Mouse (Mus musculus) urinary bladder, adult 2 months (tissue): ENCODE results near the gene Sptbn2. TPM values are rescaled to one million over a fixed set of nuclear protein-coding genes. Genes with fewer than 3 reads are reported as not detected.

Experiments
- DNase-seq: peaks from one replicate; pipeline ENCODE4 v3.0.0; 2022; ENCODE audit warnings: low spot score
- polyA plus RNA-seq: library from polyadenylated mRNA; depleted of rRNA; stranded (reverse); fragments of >200 nt; gene quantifications from 2 replicates; pipeline ENCODE4 v1.2.3, GENCODE M21; 2012; rRNA removed

Gene Sptbn2
- polyA plus RNA-seq, 1 experiment = 1.4 TPM

GRCm38 (mm10) chr19:4782891-4783290, 71.9 kb downstream of the Sptbn2 start:
- no peak for DNase-seq

- no peak for DNase-seq
Observed at GRCm38 (mm10) chr19:4785206-4785605, 74.2 kb downstream of the Sptbn2 start.

GRCm38 (mm10) chr19:4786313-4786712, 75.3 kb downstream of the Sptbn2 start:
- no peak for DNase-seq

GRCm38 (mm10) chr19:4793281-4793830, 82.4 kb downstream of the Sptbn2 start:
- DNase-seq = no peak

GRCm38 (mm10) chr19:4793831-4794422, 83.0 kb downstream of the Sptbn2 start, which contains the start of gene Rbm4:
Rbm4 (minus strand) TSS chr19:4793901.
- peak; percentile 76 for DNase-seq

- DNase-seq = no peak
Observed at GRCm38 (mm10) chr19:4795929-4796328, 85.0 kb downstream of the Sptbn2 start.

GRCm38 (mm10) chr19:4797846-4798245, 86.9 kb downstream of the Sptbn2 start:
- no peak for DNase-seq

GRCm38 (mm10) chr19:4799083-4799482, 88.1 kb downstream of the Sptbn2 start:
- DNase-seq = no peak

Other genes with a start within 250 kb of the Sptbn2 start
- 0.27 and 0.70 TPM in 2 replicates for gene Syt12, start 233.7 kb upstream of the Sptbn2 start, polyA plus RNA-seq
- gene 2010003K11Rik, start 212.6 kb upstream of the Sptbn2 start, polyA plus RNA-seq = 0.25 and 0.66 TPM in 2 replicates
- 22.0 and 22.3 TPM in 2 replicates for gene Pcx, start 200.7 kb upstream of the Sptbn2 start, polyA plus RNA-seq
- gene Lrfn4, start 95.5 kb upstream of the Sptbn2 start, polyA plus RNA-seq = 6.7 and 8.2 TPM in 2 replicates
- 40.1 and 50.6 TPM in 2 replicates for gene Rce1, start 85.5 kb upstream of the Sptbn2 start, polyA plus RNA-seq
- gene Gm960, start 12.5 kb upstream of the Sptbn2 start, polyA plus RNA-seq = 0.69 and 1.2 TPM in 2 replicates
- 10.5 and 11.1 TPM in 2 replicates for gene Rbm4b, start 45.3 kb downstream of the Sptbn2 start, polyA plus RNA-seq
- 36.9 and 43.3 TPM in 2 replicates for gene Rbm4, start 82.7 kb downstream of the Sptbn2 start, polyA plus RNA-seq
- 12.7 and 17.2 TPM in 2 replicates for gene Gm21992, start 100.4 kb downstream of the Sptbn2 start, polyA plus RNA-seq
- gene Rbm14, start 100.5 kb downstream of the Sptbn2 start, polyA plus RNA-seq = 17.1 and 17.5 TPM in 2 replicates
- gene Ccs, start 128.2 kb downstream of the Sptbn2 start, polyA plus RNA-seq = 64.5 and 75.5 TPM in 2 replicates
- gene Ccdc87, start 128.2 kb downstream of the Sptbn2 start, polyA plus RNA-seq = 0.07 and 0.09 TPM in 2 replicates
- 78.4 and 82.7 TPM in 2 replicates for gene Ctsf, start 144.0 kb downstream of the Sptbn2 start, polyA plus RNA-seq
- gene Actn3, start 166.7 kb downstream of the Sptbn2 start, polyA plus RNA-seq = 1.3 and 2.5 TPM in 2 replicates
- 15.1 and 22.3 TPM in 2 replicates for gene Zdhhc24, start 167.5 kb downstream of the Sptbn2 start, polyA plus RNA-seq
- gene Bbs1, start 195.5 kb downstream of the Sptbn2 start, polyA plus RNA-seq = 4.2 and 4.6 TPM in 2 replicates
- 53.2 and 53.8 TPM in 2 replicates for gene Dpp3, start 217.1 kb downstream of the Sptbn2 start, polyA plus RNA-seq
- 3.8 and 5.5 TPM in 2 replicates for gene Peli3, start 232.0 kb downstream of the Sptbn2 start, polyA plus RNA-seq